Mouse (Mus musculus): ENCODE measurements around the gene Mtrex. TPM values are rescaled to one million over a fixed set of nuclear protein-coding genes. Genes with fewer than 3 reads are reported as not detected.

Gene Mtrex
- polyA plus RNA-seq, 1 experiment from 2014 or later = 90.8 TPM

GRCm38 (mm10) chr13:112862978-112863677 is 64.1 kb downstream of the Mtrex start:
- Histone ChIP-seq H3K9ac (replicated peaks) (no peak overlapping the region), H3K4me1 (peaks cover 3% of the 10 kb centered on the region; the same call in 1 of the 2 replicates), H3K27ac (replicated peaks) (no peak overlapping the region), H3K4me3 (no peak overlapping the region), H3K9me3 (no peaks in the 10 kb centered on the region), H3K36me3 (peaks cover 51% of the 10 kb centered on the region), H3K4me2 (replicated peaks) (no peak overlapping the region), H3K27me3 (no peaks in the 10 kb centered on the region)
- no peak for ATAC-seq (ENCODE audit: low FRiP score, low read depth)
- 93% methylated on average over 1 of the region's 1 CpGs for WGBS

DNA sequence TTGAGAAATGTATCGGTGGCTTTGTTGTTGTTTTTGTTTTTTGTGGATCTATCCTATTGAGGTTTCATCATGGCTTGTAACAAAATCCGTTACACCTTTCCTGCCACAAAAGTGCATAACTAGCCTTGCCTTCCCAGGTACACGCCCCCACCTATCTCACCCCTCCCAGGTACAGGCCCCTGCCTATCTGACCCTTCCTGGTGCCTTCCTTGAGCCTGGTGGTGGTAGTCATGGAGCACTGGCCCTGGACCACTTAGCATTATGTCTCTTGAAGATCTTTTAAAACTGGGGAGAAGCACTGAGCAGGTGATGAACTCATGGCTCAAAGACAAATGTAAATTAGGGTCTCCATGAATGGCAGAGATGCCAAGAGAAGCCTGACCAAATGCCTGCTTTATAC is 64.9 kb downstream of the Mtrex start:
- Histone ChIP-seq H3K4me1 (peaks cover 3% of the 10 kb centered on the region; the same call in 1 of the 2 replicates), H3K36me3 (peaks cover 43% of the 10 kb centered on the region), H3K27me3 (no peaks in the 10 kb centered on the region), H3K27ac (replicated peaks) (no peak overlapping the region), H3K4me3 (no peak overlapping the region), H3K9me3 (no peaks in the 10 kb centered on the region), H3K4me2 (replicated peaks) (no peak overlapping the region), H3K9ac (replicated peaks) (no peak overlapping the region)
- ATAC-seq (ENCODE audit: low FRiP score, low read depth) = no peak
- WGBS = 88% methylated on average over 3 of the region's 3 CpGs

- Histone ChIP-seq H3K36me3 (peaks cover 40% of the 10 kb centered on the region), H3K9me3 (no peaks in the 10 kb centered on the region)
- ATAC-seq (ENCODE audit: low FRiP score, low read depth) = peak; percentile 49; the same call in 1 of the 2 replicates
These were observed 65.3 kb downstream of the Mtrex start for GRCm38 (mm10) chr13:112861825-112862306.

GRCm38 (mm10) chr13:112860911-112861310 is 66.3 kb downstream of the Mtrex start:
- H3K4me3 ChIP-seq = no peak overlapping the region
- no peaks in the 10 kb centered on the region for H3K9me3 ChIP-seq
- WGBS = 92% methylated on average over 9 of the region's 9 CpGs
- peaks cover 31% of the 10 kb centered on the region for H3K36me3 ChIP-seq
- H3K4me1 ChIP-seq = peaks cover 3% of the 10 kb centered on the region; the same call in 1 of the 2 replicates
- H3K4me2 ChIP-seq (replicated peaks) = no peak overlapping the region
- no peak overlapping the region for H3K9ac ChIP-seq (replicated peaks)
- no peak overlapping the region for H3K27ac ChIP-seq (replicated peaks)
- ATAC-seq (ENCODE audit: low FRiP score, low read depth) = no peak
- no peaks in the 10 kb centered on the region for H3K27me3 ChIP-seq

More at GRCm38 (mm10) chr13:112861825-112862306, 65.3 kb downstream of the Mtrex start:
- no peak overlapping the region for H3K4me2 ChIP-seq (replicated peaks)
- no peak overlapping the region for H3K9ac ChIP-seq (replicated peaks)
- WGBS = 51% methylated on average over 5 of the region's 5 CpGs
- peaks cover 3% of the 10 kb centered on the region; the same call in 1 of the 2 replicates for H3K4me1 ChIP-seq
- H3K4me3 ChIP-seq = no peak overlapping the region
- no peaks in the 10 kb centered on the region for H3K27me3 ChIP-seq
- no peak overlapping the region for H3K27ac ChIP-seq (replicated peaks)

- WGBS = 85% methylated on average over 2 of the region's 2 CpGs
- Histone ChIP-seq H3K4me1 (peaks cover 3% of the 10 kb centered on the region; the same call in 1 of the 2 replicates), H3K9me3 (no peaks in the 10 kb centered on the region), H3K27me3 (no peaks in the 10 kb centered on the region), H3K9ac (replicated peaks) (no peak overlapping the region), H3K27ac (replicated peaks) (no peak overlapping the region), H3K4me2 (replicated peaks) (no peak overlapping the region), H3K4me3 (no peak overlapping the region), H3K36me3 (peaks cover 25% of the 10 kb centered on the region)
- ATAC-seq (ENCODE audit: low FRiP score, low read depth) = no peak
These were observed 66.8 kb downstream of the Mtrex start for GRCm38 (mm10) chr13:112860370-112860769.

DNA sequence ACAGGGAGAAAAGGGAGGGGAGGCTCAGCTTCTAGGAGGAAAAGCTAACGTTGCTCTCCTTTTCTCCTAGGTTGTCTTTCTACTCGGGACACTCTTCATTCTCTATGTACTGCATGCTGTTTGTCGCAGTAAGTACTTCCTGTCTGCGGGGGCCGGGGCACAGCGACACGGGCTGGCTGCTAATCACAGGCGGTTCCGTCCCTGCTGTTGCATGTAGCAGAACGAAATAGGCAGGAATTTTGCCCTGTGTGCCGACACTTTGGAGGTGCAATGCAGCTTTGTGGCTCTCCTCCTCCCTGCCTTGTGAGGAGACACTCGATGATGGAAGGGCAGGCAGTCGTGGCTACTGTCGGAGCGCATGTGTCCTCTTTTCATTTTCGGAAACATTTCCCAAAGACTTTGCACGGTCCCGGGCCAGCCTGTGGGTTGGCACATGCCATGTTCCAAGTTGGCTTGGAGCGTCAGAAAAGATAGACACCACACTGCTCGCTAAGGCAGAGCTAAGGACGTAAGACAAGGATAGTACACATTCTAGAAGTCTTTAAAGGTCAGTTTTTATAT is 67.5 kb downstream of the Mtrex start:
- Histone ChIP-seq H3K4me3 (no peak overlapping the region), H3K9me3 (no peaks in the 10 kb centered on the region), H3K4me2 (replicated peaks) (no peak overlapping the region), H3K36me3 (peaks cover 18% of the 10 kb centered on the region), H3K9ac (replicated peaks) (no peak overlapping the region), H3K27me3 (no peaks in the 10 kb centered on the region), H3K27ac (replicated peaks) (no peak overlapping the region), H3K4me1 (peaks cover 3% of the 10 kb centered on the region; the same call in 1 of the 2 replicates)
- 88% methylated on average over 21 of the region's 21 CpGs for WGBS
- no peak for ATAC-seq (ENCODE audit: low FRiP score, low read depth)

DNA sequence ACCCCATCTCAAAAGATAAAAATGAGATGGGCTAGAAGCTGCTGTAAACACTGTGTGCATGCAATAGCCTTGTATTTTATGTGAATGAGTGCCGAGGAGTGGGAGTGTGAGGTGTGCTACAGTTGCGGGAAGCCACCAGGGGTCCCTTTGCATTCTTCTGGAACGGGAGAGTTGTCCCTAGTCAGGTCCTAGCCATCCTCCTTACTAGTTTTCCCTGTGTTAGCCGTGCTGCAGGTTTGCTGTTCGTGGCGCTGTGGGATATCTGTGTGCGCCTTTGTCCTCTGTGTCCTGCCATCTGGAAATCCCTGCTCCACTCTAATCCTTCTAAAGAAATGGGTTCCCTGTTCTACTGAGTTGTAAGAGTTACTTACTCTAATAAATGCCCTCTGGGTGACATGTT is 69.3 kb downstream of the Mtrex start:
- Histone ChIP-seq H3K36me3 (peaks cover 10% of the 10 kb centered on the region; the same call in 1 of the 2 replicates), H3K27ac (replicated peaks) (no peak overlapping the region), H3K9ac (replicated peaks) (no peak overlapping the region), H3K4me3 (no peak overlapping the region), H3K4me1 (peaks cover 10% of the 10 kb centered on the region), H3K9me3 (no peaks in the 10 kb centered on the region), H3K27me3 (no peaks in the 10 kb centered on the region), H3K4me2 (replicated peaks) (no peak overlapping the region)
- 69% methylated on average over 7 of the region's 7 CpGs for WGBS
- ATAC-seq (ENCODE audit: low FRiP score, low read depth) = no peak

- peaks cover 7% of the 10 kb centered on the region for H3K4me1 ChIP-seq
- H3K4me2 ChIP-seq (replicated peaks) = no peak overlapping the region
- H3K4me3 ChIP-seq = no peak overlapping the region
- no peak overlapping the region for H3K27ac ChIP-seq (replicated peaks)
- no peaks in the 10 kb centered on the region for H3K27me3 ChIP-seq
- 68% methylated on average over 6 of the region's 6 CpGs for WGBS
- H3K9me3 ChIP-seq = no peaks in the 10 kb centered on the region
- H3K36me3 ChIP-seq = 0 out of 2 replicates have a peak, but pooled peaks cover under 1% of the 10 kb centered on the region
- no peak overlapping the region for H3K9ac ChIP-seq (replicated peaks)
- no peak for ATAC-seq (ENCODE audit: low FRiP score, low read depth)
These were observed 72.8 kb downstream of the Mtrex start for GRCm38 (mm10) chr13:112854402-112854801.

- WGBS = 45% methylated on average over 17 of the region's 17 CpGs
- no peaks in the 10 kb centered on the region for H3K36me3 ChIP-seq
- ATAC-seq (ENCODE audit: low FRiP score, low read depth) = no peak
- no peaks in the 10 kb centered on the region for H3K27me3 ChIP-seq
- peaks cover 7% of the 10 kb centered on the region for H3K4me1 ChIP-seq
- H3K9me3 ChIP-seq = no peaks in the 10 kb centered on the region
- H3K27ac ChIP-seq (replicated peaks) = no peak overlapping the region
- 0 out of 2 replicates have a peak overlapping the region, but pooled peaks have one; percentile 6 for H3K4me2 ChIP-seq (replicated peaks)
- H3K4me3 ChIP-seq = no peak overlapping the region
- no peak overlapping the region for H3K9ac ChIP-seq (replicated peaks)
These were observed 73.4 kb downstream of the Mtrex start for GRCm38 (mm10) chr13:112853710-112854316.

- no peaks in the 10 kb centered on the region for H3K9me3 ChIP-seq
- no peak for ATAC-seq (ENCODE audit: low FRiP score, low read depth)
- no peak overlapping the region for H3K27ac ChIP-seq (replicated peaks)
- H3K27me3 ChIP-seq = no peaks in the 10 kb centered on the region
- H3K4me2 ChIP-seq (replicated peaks) = no peak overlapping the region
- H3K36me3 ChIP-seq = peaks cover 7% of the 10 kb centered on the region; the same call in 1 of the 2 replicates
- no peak overlapping the region for H3K9ac ChIP-seq (replicated peaks)
- WGBS = 95% methylated on average over 3 of the region's 3 CpGs
- H3K4me3 ChIP-seq = no peak overlapping the region
- H3K4me1 ChIP-seq = no peaks in the 10 kb centered on the region
These were observed 81.3 kb downstream of the Mtrex start for GRCm38 (mm10) chr13:112845931-112846330.

- Histone ChIP-seq H3K9ac (replicated peaks) (no peak overlapping the region), H3K36me3 (peaks cover 7% of the 10 kb centered on the region; the same call in 1 of the 2 replicates), H3K27me3 (no peaks in the 10 kb centered on the region), H3K4me1 (no peaks in the 10 kb centered on the region), H3K4me3 (no peak overlapping the region), H3K27ac (replicated peaks) (no peak overlapping the region), H3K9me3 (no peaks in the 10 kb centered on the region), H3K4me2 (replicated peaks) (no peak overlapping the region)
- no peak for ATAC-seq (ENCODE audit: low FRiP score, low read depth)
- 92% methylated on average over 16 of the region's 16 CpGs for WGBS
These were observed 86.7 kb downstream of the Mtrex start for GRCm38 (mm10) chr13:112840241-112841087.

Measured in midbrain, embryonic 12.5 days (tissue).